Mouse (Mus musculus) regulatory T cell (primary cell): Measurements from ENCODE around the gene Bak1.
"Not testable (repeated sequence)": the region's sequence is repeated elsewhere in the genome, so short reads cannot be mapped to it uniquely, and the experiment has no call there.

Experiments used
- in situ Hi-C: fragments of 300-600 bp; cut with MboI, MseI; formaldehyde crosslinking; loops from one replicate; pipeline ENCODE4 v1.15.1; 2025; ENCODE audit warnings: high pct_unique_total_duplicates

Gene Bak1

GRCm38 (mm10) chr17:26985503-26986179, 43.2 kb downstream of the Bak1 start:
- in situ Hi-C loops, result no loop called here

GRCm38 (mm10) chr17:26983382-26983781, 45.4 kb downstream of the Bak1 start:
- in situ Hi-C loops, result no loop called here

- in situ Hi-C loops, result no loop called here
These were observed 47.8 kb downstream of the Bak1 start for GRCm38 (mm10) chr17:26981050-26981449.

GRCm38 (mm10) chr17:26979426-26979825, 49.4 kb downstream of the Bak1 start:
- in situ Hi-C loops, result no loop called here

GRCm38 (mm10) chr17:26977354-26977753, 51.5 kb downstream of the Bak1 start:
- in situ Hi-C loops, result not testable (repeated sequence)

GRCm38 (mm10) chr17:26975415-26975814, 53.4 kb downstream of the Bak1 start:
- in situ Hi-C loops, result no loop called here

- in situ Hi-C loops, result loop anchor here (5.0 kb wide), 1 partner anchor 52 kb away; no protein-coding TSS in a partner anchor
These were observed 54.3 kb downstream of the Bak1 start for GRCm38 (mm10) chr17:26974547-26974946.

- in situ Hi-C loops, result loop anchor here (5.0 kb wide), 1 partner anchor 51 kb away; no protein-coding TSS in a partner anchor
These were observed 55.9 kb downstream of the Bak1 start, which contains the start of gene Zbtb9 for GRCm38 (mm10) chr17:26972703-26973574. Zbtb9 (plus strand) TSS chr17:26973167.

GRCm38 (mm10) chr17:26972107-26972506, 56.7 kb downstream of the Bak1 start:
- in situ Hi-C loops, result loop anchor here (5.0 kb wide), 1 partner anchor 50 kb away; no protein-coding TSS in a partner anchor

- in situ Hi-C loops, result loop anchor here (5.0 kb wide), 1 partner anchor 49 kb away; no protein-coding TSS in a partner anchor
These were observed 57.4 kb downstream of the Bak1 start for GRCm38 (mm10) chr17:26971247-26971905.

- in situ Hi-C loops, result loop anchor here (5.0 kb wide), 1 partner anchor 48 kb away; no protein-coding TSS in a partner anchor
These were observed 58.6 kb downstream of the Bak1 start for GRCm38 (mm10) chr17:26970221-26970620.
